Mouse (Mus musculus) thymus, adult 2 months (tissue): ENCODE data around the gene Evi5l.

Experiments
- CTCF ChIP-seq: fragments of 200-500 bp; IDR thresholded peaks from 2 replicates; pipeline ENCODE4 v1.5.1; 2012; ENCODE audit warnings: mild to moderate bottlenecking, control low read depth, low read length, moderate library complexity, borderline replicate concordance; ENCODE audit not compliant: control insufficient read depth, poor library complexity, insufficient read depth; ENCODE audit errors: extremely low read depth
- POLR2A ChIP-seq: fragments of 200-500 bp; IDR thresholded peaks from 2 replicates; pipeline ENCODE4 v1.6.1; 2012; ENCODE audit warnings: mild to moderate bottlenecking, low read length, control low read depth, moderate library complexity; ENCODE audit not compliant: control insufficient read depth, poor library complexity, insufficient read depth; ENCODE audit errors: extremely low read depth

- TF ChIP-seq POLR2A (no peak), CTCF (no peak)
These were observed 85.9 kb downstream of the Evi5l start for GRCm38 (mm10) chr8:4252116-4252760.
